Mouse (Mus musculus) mouse embryonic stem cell (cell line): ENCODE measurements around the gene Usp28.
"Not testable (repeated sequence)": the region's sequence is repeated elsewhere in the genome, so short reads cannot be mapped to it uniquely, and the experiment has no call there.

Experiments used
- in situ Hi-C, 2 experiments: fragments of 300-500 bp; cut with MboI; formaldehyde crosslinking; loops; 1 replicate in 1 of 2; 3 replicates in 1 of 2; pipeline ENCODE4 v1.14.3; 2019 to 2020; ENCODE audit warnings: low sequenced_read_pairs in 2 of 2, low pct_unique_long_range_greater_than_20kb in 1 of 2, mixed read lengths in 1 of 2; ENCODE audit not compliant: unreplicated experiment in 1 of 2

Gene Usp28

DNA sequence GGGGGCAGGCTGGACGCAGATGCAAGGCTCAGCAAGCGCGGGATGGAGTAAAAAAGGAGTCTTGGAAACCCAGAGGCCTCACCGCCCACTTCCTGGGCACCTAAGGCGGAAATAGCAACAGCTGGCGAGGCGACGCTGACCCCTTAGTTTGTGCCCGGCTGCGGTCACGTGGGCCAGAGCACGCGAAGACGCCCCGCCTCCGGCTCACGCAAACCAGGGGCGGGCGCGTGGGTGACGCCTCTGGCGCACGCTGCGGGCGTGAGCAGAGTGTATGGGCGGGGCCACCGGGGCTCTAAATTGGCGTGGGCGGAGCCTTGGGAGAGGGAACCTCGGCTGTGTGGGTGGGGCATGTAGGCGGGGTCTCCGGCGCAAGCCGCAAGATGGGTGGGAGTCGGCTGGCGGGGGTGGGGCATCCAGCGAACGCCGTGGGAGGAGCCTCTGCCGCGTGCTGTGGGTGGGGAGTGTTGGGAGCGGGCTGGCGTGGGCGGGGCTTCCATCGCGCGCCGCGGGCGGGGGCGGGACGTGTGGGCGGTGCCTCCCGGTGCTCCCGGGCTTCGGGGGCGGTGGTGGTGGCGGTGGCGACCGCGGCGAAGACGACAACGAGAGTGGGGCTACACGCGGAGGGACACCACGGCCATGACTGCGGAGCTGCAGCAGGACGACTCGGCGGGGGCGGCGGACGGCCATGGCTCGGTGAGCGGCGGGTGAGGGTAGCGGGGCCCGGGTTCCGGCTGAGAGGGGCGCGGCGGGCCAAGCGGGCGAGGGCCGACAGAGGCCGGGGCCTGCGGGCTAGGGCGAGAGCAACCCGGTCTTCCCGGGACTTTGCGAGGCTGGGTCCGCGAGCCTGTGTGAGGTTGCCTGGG lies at the start of gene Usp28:
Gene Usp28 (plus strand): TSS at position 531 of the 863 bp plus-strand sequence.
- in situ Hi-C loops = no loop called here

DNA sequence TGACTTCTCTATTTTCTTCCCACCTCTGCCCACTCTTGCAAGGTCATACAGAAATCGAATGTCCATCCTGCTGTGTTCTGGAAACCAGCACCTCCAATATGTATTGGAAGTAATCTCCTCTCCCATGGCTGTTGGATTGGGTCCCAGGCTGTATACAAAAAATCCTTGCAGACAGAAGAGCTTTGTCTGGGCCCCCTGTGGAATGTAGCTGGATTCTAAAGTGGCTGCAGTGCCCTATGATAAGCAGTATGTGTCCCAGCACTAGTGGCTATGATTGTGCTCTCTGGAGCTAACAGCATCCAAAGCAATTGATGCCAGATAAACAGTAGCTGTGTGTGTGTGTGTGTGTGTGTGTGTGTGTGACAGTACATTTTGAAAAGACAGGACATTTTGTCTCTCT lies 42.8 kb upstream of the Usp28 start:
- in situ Hi-C loops = no loop called here

DNA sequence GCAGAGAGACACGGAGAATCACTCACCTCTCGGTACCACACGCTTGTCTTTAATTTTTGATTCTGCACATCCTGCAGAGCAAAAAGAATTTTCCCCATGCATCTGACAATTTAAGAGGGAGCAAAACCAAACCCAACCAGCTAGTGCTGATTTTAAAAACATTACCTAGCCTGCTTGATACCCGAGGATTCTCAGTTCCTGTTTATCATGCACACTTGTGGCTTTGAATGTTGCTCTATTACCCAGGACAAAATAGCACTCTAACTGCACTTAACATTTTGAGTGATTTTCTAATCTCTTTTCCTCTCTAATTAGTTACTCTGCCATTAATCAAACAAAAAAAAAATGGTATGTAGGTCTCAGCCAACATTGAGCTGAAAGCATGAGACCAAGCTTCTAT lies 37.6 kb upstream of the Usp28 start:
- in situ Hi-C loops = no loop called here

DNA sequence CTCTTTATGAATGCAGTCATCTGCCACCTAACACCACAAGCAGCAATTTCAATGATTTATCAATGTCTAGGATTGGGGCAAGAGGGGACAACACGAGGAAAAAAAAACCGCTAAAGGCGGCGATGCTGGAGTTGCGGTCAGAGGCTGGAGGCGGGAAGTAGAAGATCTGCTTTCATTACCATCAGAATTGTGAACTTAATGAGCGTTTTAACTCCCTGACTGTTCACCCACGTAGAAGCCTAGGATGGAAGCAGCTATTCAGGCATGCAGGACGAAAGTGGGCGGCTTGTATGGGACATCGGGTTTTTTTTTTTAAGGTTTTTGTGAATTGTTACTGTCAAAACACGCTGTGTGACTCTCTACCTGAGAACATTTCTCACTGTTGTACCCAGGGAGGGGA lies 23.9 kb upstream of the Usp28 start:
- in situ Hi-C loops = loop anchor here (5.0 to 10.0 kb wide), 2 partner anchors 317 to 319 kb away; no protein-coding TSS in a partner anchor

DNA sequence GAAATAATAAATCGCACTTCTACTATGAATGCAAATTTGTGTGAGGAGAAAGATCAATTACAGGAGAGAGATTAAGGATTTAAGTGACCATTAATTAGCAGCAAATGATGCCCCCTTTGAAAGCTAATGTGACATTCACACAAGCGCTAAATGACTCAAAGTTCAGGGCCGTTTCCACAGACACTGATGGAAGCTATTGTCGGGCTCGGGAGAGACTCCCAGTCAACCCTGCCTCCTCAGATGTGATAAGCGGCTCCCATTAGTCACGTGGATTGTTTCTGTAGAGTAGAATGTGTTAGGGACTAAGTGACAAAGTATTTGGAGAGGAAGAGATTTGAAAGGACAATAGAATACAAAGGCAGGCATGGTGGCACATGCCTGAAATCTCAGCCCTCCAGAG lies 23.0 kb upstream of the Usp28 start:
- in situ Hi-C loops = loop anchor here (5.0 to 10.0 kb wide), 2 partner anchors 317 to 320 kb away; no protein-coding TSS in a partner anchor

DNA sequence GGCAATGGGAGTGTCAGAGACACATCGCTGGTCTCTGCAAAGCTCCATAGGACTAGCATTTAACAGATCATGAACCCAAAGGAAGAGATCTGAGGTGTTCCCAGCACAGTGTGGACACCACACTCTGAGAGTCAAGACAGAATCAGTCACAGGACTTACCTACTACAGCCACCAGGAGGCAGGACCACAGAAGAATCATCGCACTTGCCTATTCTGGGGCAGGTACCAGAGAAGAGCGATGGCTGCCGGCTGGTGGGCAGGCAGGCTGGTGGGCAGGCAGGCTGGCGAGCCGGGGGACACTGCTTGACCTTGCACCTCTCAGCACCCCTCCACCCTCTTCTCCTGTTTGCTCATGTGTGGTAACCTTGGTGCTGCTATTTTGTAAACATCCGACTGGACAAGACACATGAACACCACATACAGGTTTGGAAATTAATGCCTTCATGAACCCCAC lies 20.6 kb upstream of the Usp28 start, which contains the start of gene Htr3b:
Gene Htr3b (minus strand): TSS at position 404 of the 454 bp plus-strand sequence.
- in situ Hi-C loops = loop anchor here (5.0 to 10.0 kb wide), 2 partner anchors 320 to 322 kb away; no protein-coding TSS in a partner anchor

DNA sequence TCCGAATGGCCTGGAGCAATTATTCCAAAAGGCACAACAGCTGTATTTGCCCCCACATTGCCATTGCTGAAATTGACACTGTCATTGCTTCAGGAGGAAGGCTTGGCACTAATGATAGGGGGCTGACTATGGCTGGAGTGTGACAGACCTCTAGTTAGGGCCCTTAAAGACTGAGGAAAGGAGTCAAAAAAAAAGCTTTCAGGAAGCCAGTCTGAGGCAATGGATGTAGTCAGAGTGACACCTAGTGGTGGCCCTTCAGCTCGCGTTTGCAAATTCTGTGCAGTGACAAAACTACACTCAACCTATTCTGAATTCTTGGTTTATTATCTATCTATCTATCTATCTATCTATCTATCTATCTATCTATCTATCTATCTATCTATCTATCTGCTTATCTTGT lies 12.7 kb upstream of the Usp28 start:
- in situ Hi-C loops = no loop called here

DNA sequence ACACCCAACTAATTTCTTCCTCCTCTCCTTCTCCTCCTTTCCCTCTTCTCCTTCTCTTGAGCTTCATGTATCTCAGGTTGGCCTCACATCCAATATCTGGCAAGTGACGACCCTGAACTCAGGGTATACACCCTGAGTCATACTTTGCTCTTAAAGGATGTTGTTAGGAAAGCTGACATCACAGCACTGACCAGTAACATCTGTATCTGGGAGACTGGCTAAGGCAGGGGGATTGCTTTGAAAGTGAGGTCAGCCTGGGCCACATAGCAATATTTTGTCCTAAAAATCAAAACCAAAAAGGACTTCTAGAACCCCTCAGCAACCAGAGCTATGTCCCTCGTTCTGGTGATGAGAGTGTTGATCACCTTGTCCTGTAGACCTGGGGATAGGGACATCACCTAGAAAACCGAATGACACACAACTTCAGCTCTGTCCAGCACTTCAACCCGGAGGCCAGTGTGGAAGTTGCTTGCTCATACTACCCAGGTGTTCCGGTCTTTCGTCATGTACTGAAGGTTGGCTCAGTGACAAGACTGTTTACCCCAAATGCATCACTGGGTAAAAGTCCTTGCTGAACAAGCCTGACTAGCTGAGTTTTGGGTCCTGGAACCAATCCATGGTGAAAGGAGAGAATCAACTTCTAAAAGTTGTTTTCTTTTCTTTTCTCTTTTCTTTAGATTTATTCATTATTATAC lies 8.4 kb upstream of the Usp28 start:
- in situ Hi-C loops = no loop called here

DNA sequence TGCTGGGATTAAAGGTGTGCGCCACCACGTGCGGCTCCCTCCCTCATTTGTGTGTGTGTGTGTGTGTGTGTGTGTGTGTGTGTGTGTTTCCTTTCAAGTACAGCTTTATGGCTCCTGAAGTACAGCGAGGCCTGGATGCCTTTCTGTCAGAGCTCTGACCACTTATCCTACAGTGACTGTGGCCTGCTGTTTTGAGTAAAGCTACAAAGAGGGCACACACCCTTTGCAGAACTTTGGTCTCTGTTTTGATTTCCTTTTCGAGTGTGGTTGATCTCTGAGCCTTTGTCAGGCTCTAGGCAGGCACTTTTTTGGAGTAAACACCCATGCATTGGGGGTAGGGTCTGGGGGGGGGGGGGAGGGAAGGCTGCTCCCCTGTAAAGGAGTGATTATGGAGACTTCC lies 4.8 kb upstream of the Usp28 start:
- in situ Hi-C loops = no loop called here

DNA sequence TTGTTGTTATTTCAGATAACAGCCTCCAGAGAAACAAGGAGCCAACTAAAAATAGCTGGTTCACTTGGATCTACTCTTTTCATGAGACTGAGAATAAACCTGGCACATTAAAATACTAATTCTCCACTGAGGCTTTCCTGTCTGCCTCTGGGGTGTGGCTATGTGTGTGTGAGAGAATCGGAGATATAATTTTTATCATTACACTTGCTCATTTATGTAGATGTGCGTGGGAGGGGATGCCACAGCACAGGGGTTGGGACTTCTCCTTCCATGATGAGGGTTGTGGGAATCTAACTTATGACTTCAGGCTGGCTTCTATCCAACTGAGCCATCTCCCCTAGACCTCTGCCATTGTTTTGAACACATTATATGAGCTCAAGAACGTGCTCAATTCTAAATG lies 4.4 kb upstream of the Usp28 start:
- in situ Hi-C loops = no loop called here

DNA sequence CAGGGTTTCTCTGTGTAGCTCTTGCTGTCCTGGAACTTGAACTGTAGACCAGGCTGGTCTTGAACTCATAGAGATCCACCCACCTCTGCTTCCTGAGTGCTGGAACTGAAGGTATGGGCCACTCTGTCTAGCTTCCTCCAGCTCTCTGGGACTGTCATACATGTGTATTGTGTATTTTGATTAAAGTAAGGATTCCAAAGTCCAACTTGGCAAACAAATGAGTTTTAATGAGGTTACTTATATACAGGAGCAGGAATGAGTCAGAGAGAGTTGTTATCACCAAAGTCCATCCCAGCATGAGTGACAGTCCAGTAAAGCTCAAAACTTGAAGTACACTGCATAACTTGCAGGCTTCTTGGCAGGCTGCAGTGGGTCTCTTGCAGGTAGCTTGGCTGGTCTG lies 3.3 kb upstream of the Usp28 start:
- in situ Hi-C loops = no loop called here

DNA sequence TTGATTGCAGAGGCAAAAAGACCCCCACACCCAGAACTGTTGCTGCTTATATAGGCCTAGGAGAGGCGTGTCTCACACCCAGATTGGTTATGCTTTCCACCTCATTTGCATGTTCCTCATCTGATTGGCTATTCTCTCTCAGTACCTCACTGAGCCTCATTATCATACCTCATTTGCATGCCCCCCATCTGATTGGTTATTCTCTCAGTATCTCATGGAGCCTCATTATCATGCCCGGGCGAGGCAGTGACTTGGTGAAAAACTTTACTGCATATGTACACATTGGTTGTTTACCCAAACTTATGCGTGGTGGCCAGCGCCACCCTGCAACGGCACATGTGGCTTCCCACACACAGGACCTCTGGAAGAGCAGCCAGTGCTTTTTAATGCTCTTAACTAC lies 1.4 kb upstream of the Usp28 start:
- in situ Hi-C loops = not testable (repeated sequence)

DNA sequence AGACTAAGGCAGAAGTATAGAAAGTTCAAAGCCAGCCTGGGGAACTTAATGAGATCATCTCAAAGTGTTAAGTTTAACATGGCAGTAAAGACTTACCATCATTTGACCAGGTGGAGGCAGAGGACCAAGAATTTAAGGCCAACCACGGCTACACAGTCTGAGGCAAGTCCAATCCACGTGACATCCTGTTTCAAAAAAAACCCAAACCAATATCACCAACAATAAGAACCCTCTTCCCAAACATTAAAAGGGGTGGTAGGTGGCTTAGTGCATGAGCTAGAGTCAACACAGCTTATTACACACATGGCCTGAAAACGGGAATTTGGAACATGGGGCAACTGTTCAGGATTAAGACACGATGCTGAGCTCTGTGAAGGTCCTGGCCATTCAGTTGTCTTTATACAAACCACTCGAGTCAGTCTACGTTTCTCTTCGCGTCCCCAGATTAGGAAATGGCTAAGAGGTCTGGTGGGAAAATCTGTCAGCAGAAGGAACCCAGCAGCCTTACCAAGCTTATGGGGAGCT lies 793 bp upstream of the Usp28 start:
- in situ Hi-C loops = no loop called here

DNA sequence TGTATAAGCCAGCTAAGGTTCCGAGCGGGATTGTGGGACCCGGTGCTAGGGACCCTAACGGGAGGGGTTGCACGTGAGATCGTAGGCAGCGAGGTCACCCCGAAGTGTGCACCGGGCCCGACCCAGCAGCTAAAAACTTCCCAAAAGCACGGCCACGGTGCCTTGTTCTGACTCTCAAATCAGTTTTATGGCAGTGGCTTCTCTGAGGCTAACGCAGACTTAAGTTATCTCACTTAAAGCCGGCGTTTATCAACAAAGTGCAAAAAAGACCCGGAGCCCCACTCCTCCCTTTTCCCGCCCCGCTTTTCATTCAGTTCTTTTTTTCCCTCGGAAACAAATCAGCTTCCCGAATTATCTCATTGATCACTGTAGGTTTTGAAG lies 523 bp downstream of the Usp28 start:
- in situ Hi-C loops = no loop called here

DNA sequence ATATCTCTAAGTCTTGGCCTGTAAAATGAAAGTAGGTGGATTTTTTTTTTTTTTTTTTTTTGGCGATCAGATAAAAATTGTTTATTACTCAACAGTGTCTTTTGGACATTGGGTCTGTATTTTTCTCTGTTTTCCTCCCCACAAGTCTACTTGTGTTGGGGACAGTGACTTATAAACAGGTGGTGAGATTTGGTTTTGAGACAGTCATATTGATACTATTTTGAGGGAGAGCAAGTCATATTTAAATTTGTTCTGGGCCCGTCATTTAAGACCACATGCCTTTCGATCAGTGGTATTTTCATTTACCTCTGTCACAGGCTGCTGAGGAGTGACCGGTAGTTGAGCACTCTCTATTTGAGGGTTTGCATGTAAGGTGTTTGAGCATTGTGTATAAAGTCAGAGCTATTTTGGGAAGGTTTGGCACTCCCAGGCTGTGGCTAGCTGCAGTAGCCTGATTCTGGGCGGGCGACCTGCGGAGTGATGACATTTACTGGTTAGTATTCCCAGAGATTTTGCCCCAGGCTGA lies 1.5 kb downstream of the Usp28 start:
- in situ Hi-C loops = no loop called here

DNA sequence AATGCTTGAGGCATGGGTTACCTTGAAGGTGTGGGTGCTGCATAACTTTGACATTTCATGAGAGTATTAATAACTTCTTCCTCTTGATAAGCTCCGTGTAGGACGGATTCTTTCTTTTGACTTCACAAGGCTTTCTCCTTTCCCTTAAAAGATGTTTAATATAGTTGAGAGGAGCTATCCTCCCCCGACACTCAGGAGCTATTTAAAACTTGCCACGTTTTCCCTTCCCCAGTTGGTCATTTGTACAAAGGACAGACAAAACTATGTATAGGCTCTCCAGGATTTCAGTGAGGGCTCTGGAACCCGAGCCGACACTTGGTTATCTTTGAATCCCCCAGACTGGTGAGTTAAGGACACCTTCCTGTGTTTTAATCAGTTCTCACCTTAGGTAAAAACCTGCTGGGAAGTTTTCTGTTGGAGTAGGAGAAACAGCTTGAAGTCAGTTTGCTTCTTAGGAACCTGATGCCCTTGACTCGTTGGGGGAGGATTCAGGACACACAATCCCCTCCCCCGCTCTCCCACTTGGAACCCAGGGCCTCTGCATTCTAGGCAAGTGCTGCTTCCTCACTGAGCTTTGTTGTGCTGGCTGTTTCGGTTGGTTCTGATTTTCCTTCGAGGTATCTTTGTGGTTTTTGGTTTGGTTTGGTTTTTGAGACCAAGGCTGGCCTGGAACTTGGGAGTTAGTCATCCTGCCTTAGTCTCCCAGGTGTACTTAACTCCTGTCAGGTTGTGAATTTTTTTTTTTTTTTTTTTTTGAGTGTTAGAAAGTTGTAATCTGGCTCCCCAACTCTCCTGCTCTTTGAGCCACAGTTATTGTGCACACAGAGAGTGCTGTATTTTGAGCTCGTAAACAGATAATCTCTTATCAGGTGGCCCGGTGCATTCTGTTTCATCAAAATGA lies 2.3 kb downstream of the Usp28 start:
- in situ Hi-C loops = no loop called here

DNA sequence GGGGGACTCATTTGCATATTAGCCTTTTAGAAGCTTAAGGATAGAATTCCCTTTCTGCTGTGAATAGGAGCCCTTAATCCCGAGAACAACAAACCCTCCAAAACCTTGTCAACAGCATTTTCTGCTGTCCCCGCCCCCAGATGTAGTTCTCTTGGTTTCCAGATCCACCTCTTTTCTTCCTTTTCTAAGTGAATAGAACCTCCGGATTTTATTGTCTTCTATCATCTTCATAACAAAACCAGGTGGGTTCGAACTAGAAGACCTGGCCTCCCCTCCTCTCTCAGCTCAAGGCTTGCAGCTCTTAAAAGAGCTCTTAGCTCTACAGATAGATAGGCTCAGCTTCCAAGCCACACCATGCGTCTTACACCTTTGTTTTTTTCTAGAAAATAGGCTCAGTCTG lies 6.5 kb downstream of the Usp28 start:
- in situ Hi-C loops = no loop called here

DNA sequence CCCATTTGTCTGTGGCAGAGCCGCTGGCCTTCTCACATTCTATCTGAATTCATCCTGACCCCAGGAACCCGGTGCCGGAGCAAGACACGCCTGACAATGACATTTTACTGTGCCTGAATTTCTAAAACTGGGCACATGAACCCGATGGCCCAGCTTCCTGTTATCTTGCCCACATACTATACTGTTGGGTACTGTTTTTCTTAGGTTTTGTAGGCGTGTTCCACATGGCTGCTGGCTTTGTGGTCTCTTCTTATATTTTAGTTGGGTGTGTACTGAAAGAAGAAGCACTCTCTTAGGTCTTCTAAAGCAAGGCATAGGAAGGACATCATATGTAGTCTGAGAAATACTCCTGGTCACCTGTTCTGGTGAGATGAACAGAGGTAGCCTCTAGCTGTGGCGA lies 9.6 kb downstream of the Usp28 start:
- in situ Hi-C loops = no loop called here
